Mouse (Mus musculus) lung, embryonic 15.5 days (tissue): ENCODE data around the gene Ect2. TPM values are rescaled to one million over a fixed set of nuclear protein-coding genes. Genes with fewer than 3 reads are reported as not detected.

Experiments
- ATAC-seq: fragments of 200-750 bp; cut with Nextera tagmentation; 2 replicates; pipeline ENCODE4 v1.8.0; 2017; ENCODE audit warnings: moderate number of reproducible peaks, borderline replicate concordance; ENCODE audit not compliant: low FRiP score, low TSS enrichment; ENCODE audit errors: extremely low read depth
- H3K27ac ChIP-seq: fragments of 300-500 bp; sonication (generic); 2 replicates; pipeline ENCODE4 v1.5.1; 2015; ENCODE audit warnings: moderate library complexity, mild to moderate bottlenecking, inconsistent platforms
- H3K27me3 ChIP-seq: fragments of 300-500 bp; sonication (generic); 2 replicates; pipeline ENCODE4 v1.6.1; 2015; ENCODE audit warnings: inconsistent platforms
- H3K36me3 ChIP-seq: fragments of 300-500 bp; sonication (generic); 2 replicates; pipeline ENCODE4 v1.6.1; 2015; ENCODE audit warnings: inconsistent platforms
- H3K4me1 ChIP-seq: fragments of 300-500 bp; sonication (generic); 2 replicates; pipeline ENCODE4 v1.6.1; 2015; ENCODE audit warnings: inconsistent platforms
- H3K4me2 ChIP-seq: fragments of 300-500 bp; sonication (generic); 2 replicates; pipeline ENCODE4 v1.6.1; 2015; ENCODE audit warnings: inconsistent platforms, mild to moderate bottlenecking, moderate library complexity
- H3K4me3 ChIP-seq: fragments of 300-500 bp; sonication (generic); 2 replicates; pipeline ENCODE4 v1.5.1; 2015; ENCODE audit warnings: mild to moderate bottlenecking, inconsistent platforms
- H3K9ac ChIP-seq: fragments of 300-500 bp; sonication (generic); 2 replicates; pipeline ENCODE4 v1.6.1; 2015; ENCODE audit warnings: inconsistent platforms
- H3K9me3 ChIP-seq: fragments of 300-500 bp; sonication (generic); 2 replicates; pipeline ENCODE4 v1.6.1; 2016; ENCODE audit warnings: inconsistent platforms
- WGBS: fragments of 180-500 bp; shearing (Covaris S2); methylation state at CpG from one replicate; pipeline ENCODE4 v1.1.7; 2015; 5-methylcytosine and 5-hydroxymethylcytosine counted together
- polyA plus RNA-seq: library from polyadenylated mRNA; unstranded; fragments of >200 nt; fragmentation: Nextera tagmentation; extraction: Ambion mirVana; gene quantifications from 2 replicates; pipeline ENCODE4 v1.2.1, GENCODE M21; 2015

Ect2 gene
- polyA plus RNA-seq, result 63.9 and 69.0 TPM in 2 replicates

GRCm38 (mm10) chr3:27153701-27154209 is at the start of gene Ect2:
Gene Ect2 (minus strand): TSS chr3:27153878.
- Histone ChIP-seq H3K4me1 (peaks cover 24% of the 10 kb centered on the region), H3K36me3 (peaks cover 16% of the 10 kb centered on the region), H3K27ac (peak within 1 kb of the TSS; percentile 90), H3K27me3 (no peaks in the 10 kb centered on the region), H3K4me3 (peak within 1 kb of the TSS; percentile 81), H3K9ac (peak within 1 kb of the TSS; percentile 67), H3K9me3 (no peaks in the 10 kb centered on the region), H3K4me2 (peak within 1 kb of the TSS; percentile 63)
- WGBS, result under 1% methylated on average over 37 of the region's 37 CpGs
- peak; percentile 97 for ATAC-seq

- Histone ChIP-seq H3K9me3 (no peaks in the 10 kb centered on the region), H3K27me3 (no peaks in the 10 kb centered on the region), H3K36me3 (no peaks in the 10 kb centered on the region), H3K9ac (no peak overlapping the region), H3K4me2 (no peak overlapping the region), H3K4me3 (no peak overlapping the region), H3K27ac (no peak overlapping the region), H3K4me1 (peaks cover 8% of the 10 kb centered on the region; the same call in 1 of the 2 replicates)
- no peak for ATAC-seq
- WGBS, result 79% methylated on average over 5 of the region's 5 CpGs
Observed at GRCm38 (mm10) chr3:27201728-27202411, 48.2 kb upstream of the Ect2 start.

GRCm38 (mm10) chr3:27199120-27199519 is 45.4 kb upstream of the Ect2 start:
- Histone ChIP-seq H3K4me2 (no peak overlapping the region), H3K4me3 (no peak overlapping the region), H3K27ac (no peak overlapping the region), H3K9me3 (no peaks in the 10 kb centered on the region), H3K4me1 (no peaks in the 10 kb centered on the region), H3K36me3 (no peaks in the 10 kb centered on the region), H3K27me3 (no peaks in the 10 kb centered on the region), H3K9ac (no peak overlapping the region)
- 76% methylated on average over 7 of the region's 7 CpGs for WGBS
- ATAC-seq, result no peak

- Histone ChIP-seq H3K27me3 (no peaks in the 10 kb centered on the region), H3K27ac (no peak overlapping the region), H3K4me3 (no peak overlapping the region), H3K4me2 (no peak overlapping the region), H3K9ac (no peak overlapping the region), H3K9me3 (no peaks in the 10 kb centered on the region), H3K36me3 (no peaks in the 10 kb centered on the region), H3K4me1 (0 out of 2 replicates have a peak, but pooled peaks cover 2% of the 10 kb centered on the region)
- 66% methylated on average over 5 of the region's 5 CpGs for WGBS
- ATAC-seq, result no peak
Observed at GRCm38 (mm10) chr3:27197816-27198215, 44.1 kb upstream of the Ect2 start.

GRCm38 (mm10) chr3:27196529-27196928 is 42.9 kb upstream of the Ect2 start:
- no peaks in the 10 kb centered on the region for H3K27me3 ChIP-seq
- no peak overlapping the region for H3K9ac ChIP-seq
- no peaks in the 10 kb centered on the region for H3K36me3 ChIP-seq
- ATAC-seq, result no peak
- no peak overlapping the region for H3K4me3 ChIP-seq
- H3K27ac ChIP-seq, result no peak overlapping the region
- no peaks in the 10 kb centered on the region for H3K9me3 ChIP-seq
- H3K4me1 ChIP-seq, result 0 out of 2 replicates have a peak, but pooled peaks cover 2% of the 10 kb centered on the region
- WGBS, result 84% methylated on average over 1 of the region's 1 CpGs
- no peak overlapping the region for H3K4me2 ChIP-seq

- Histone ChIP-seq H3K27ac (no peak overlapping the region), H3K36me3 (no peaks in the 10 kb centered on the region), H3K4me3 (no peak overlapping the region), H3K9me3 (no peaks in the 10 kb centered on the region), H3K9ac (no peak overlapping the region), H3K4me1 (0 out of 2 replicates have a peak, but pooled peaks cover 2% of the 10 kb centered on the region), H3K27me3 (no peaks in the 10 kb centered on the region), H3K4me2 (no peak overlapping the region)
- no peak for ATAC-seq
- WGBS, result 85% methylated on average over 8 of the region's 8 CpGs
Observed at GRCm38 (mm10) chr3:27195573-27196227, 42.0 kb upstream of the Ect2 start.

- Histone ChIP-seq H3K4me3 (no peak overlapping the region), H3K27ac (no peak overlapping the region), H3K36me3 (no peaks in the 10 kb centered on the region), H3K9ac (no peak overlapping the region), H3K27me3 (no peaks in the 10 kb centered on the region), H3K9me3 (no peaks in the 10 kb centered on the region), H3K4me2 (no peak overlapping the region), H3K4me1 (peaks cover 4% of the 10 kb centered on the region; the same call in 1 of the 2 replicates)
- 67% methylated on average over 4 of the region's 4 CpGs for WGBS
- no peak for ATAC-seq
Observed at GRCm38 (mm10) chr3:27195153-27195552, 41.5 kb upstream of the Ect2 start.

GRCm38 (mm10) chr3:27193844-27194317 is 40.2 kb upstream of the Ect2 start:
- no peaks in the 10 kb centered on the region for H3K9me3 ChIP-seq
- ATAC-seq, result no peak
- peaks cover 13% of the 10 kb centered on the region for H3K4me1 ChIP-seq
- peak overlapping the region; percentile 50; the same call in 1 of the 2 replicates for H3K27ac ChIP-seq
- H3K4me3 ChIP-seq, result no peak overlapping the region
- 25% methylated on average over 6 of the region's 6 CpGs for WGBS
- no peak overlapping the region for H3K9ac ChIP-seq
- H3K4me2 ChIP-seq, result no peak overlapping the region
- no peaks in the 10 kb centered on the region for H3K36me3 ChIP-seq
- no peaks in the 10 kb centered on the region for H3K27me3 ChIP-seq

- Histone ChIP-seq H3K27me3 (no peaks in the 10 kb centered on the region), H3K4me1 (peaks cover 13% of the 10 kb centered on the region), H3K27ac (no peak overlapping the region), H3K9me3 (no peaks in the 10 kb centered on the region), H3K4me2 (no peak overlapping the region), H3K4me3 (no peak overlapping the region), H3K36me3 (no peaks in the 10 kb centered on the region), H3K9ac (no peak overlapping the region)
- 74% methylated on average over 6 of the region's 6 CpGs for WGBS
- no peak for ATAC-seq
Observed at GRCm38 (mm10) chr3:27191856-27192255, 38.2 kb upstream of the Ect2 start.

- no peak overlapping the region for H3K27ac ChIP-seq
- H3K4me1 ChIP-seq, result peaks cover 13% of the 10 kb centered on the region
- H3K36me3 ChIP-seq, result no peaks in the 10 kb centered on the region
- H3K4me2 ChIP-seq, result no peak overlapping the region
- ATAC-seq, result no peak
- H3K9me3 ChIP-seq, result no peaks in the 10 kb centered on the region
- H3K4me3 ChIP-seq, result no peak overlapping the region
- 76% methylated on average over 4 of the region's 4 CpGs for WGBS
- no peak overlapping the region for H3K9ac ChIP-seq
- no peaks in the 10 kb centered on the region for H3K27me3 ChIP-seq
Observed at GRCm38 (mm10) chr3:27190865-27191264, 37.2 kb upstream of the Ect2 start.

GRCm38 (mm10) chr3:27189320-27190261 is 35.9 kb upstream of the Ect2 start:
- no peak for ATAC-seq
- peaks cover 13% of the 10 kb centered on the region for H3K4me1 ChIP-seq
- no peaks in the 10 kb centered on the region for H3K27me3 ChIP-seq
- no peak overlapping the region for H3K4me3 ChIP-seq
- no peaks in the 10 kb centered on the region for H3K36me3 ChIP-seq
- H3K9me3 ChIP-seq, result no peaks in the 10 kb centered on the region
- 46% methylated on average over 14 of the region's 14 CpGs for WGBS
- no peak overlapping the region for H3K27ac ChIP-seq
- no peak overlapping the region for H3K9ac ChIP-seq
- H3K4me2 ChIP-seq, result no peak overlapping the region
